Mouse (Mus musculus): ENCODE measurements at regions not wholly inside any gene's neighbourhood (a gene's known extent, or its start where the extent isn't known, plus 50 kb on each side); places are given as distances from the start of the nearest gene placed in this dataset.

DNA sequence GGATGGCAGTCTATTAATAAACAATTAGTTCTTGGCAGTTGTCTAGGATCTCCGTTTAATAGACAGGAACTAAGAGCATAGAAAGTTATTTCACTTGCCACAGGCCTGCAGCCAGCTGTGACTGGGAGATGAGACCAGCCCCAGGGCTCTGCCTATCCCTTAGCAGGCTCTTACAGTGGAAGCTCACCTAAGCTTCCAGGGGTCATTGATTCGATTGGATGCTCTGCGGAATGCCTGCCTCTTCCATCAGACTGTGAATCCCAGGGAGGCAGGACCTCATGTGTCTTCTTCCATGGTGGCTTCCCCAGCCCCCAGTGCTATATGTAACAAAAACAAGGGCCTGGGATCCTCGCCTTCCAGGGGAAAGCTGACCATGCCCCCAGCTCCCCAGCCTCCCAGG, 376.8 kb downstream of the Ptpru start:
- TF ChIP-seq NANOG (IDR thresholded peaks at IDR 0.05; ENCODE audit: borderline replicate concordance, low read length) (no peak), CTCF (conservative IDR thresholded peaks at IDR 0.05; ENCODE audit: low read length) (no peak)

Measured in E14TG2a.4 (cell line).